Mouse (Mus musculus) liver, embryonic 13.5 days (tissue): ENCODE measurements around the gene Armcx3. TPM values are rescaled to one million over a fixed set of nuclear protein-coding genes. Genes with fewer than 3 reads are reported as not detected.
"Not testable (repeated sequence)": the region's sequence is repeated elsewhere in the genome, so short reads cannot be mapped to it uniquely, and the experiment has no call there.

Source experiments
- ATAC-seq: fragments of 200-750 bp; cut with Nextera tagmentation; 2 replicates; pipeline ENCODE4 v1.8.0; 2017; ENCODE audit warnings: low read depth, mild to moderate bottlenecking, moderate number of reproducible peaks, moderate library complexity
- DNase-seq: peaks from one replicate; pipeline ENCODE4 v3.0.0; 2022
- H3K27ac ChIP-seq: fragments of 300-500 bp; sonication (generic); 2 replicates; pipeline ENCODE4 v1.5.1; 2015; ENCODE audit warnings: moderate library complexity, mild to moderate bottlenecking, inconsistent platforms
- H3K27me3 ChIP-seq: fragments of 300-500 bp; sonication (generic); 2 replicates; pipeline ENCODE4 v1.6.1; 2015; ENCODE audit warnings: mild to moderate bottlenecking, inconsistent platforms
- H3K36me3 ChIP-seq: fragments of 300-500 bp; sonication (generic); 2 replicates; pipeline ENCODE4 v1.6.1; 2015; ENCODE audit warnings: mild to moderate bottlenecking, inconsistent platforms
- H3K4me1 ChIP-seq: fragments of 300-500 bp; sonication (generic); replicated peaks from 2 replicates; pipeline ENCODE4 v1.6.1; 2015; ENCODE audit warnings: inconsistent platforms
- H3K4me2 ChIP-seq: fragments of 300-500 bp; sonication (generic); 2 replicates; pipeline ENCODE4 v1.6.1; 2015; ENCODE audit warnings: inconsistent platforms, mild to moderate bottlenecking, moderate library complexity
- H3K4me3 ChIP-seq: fragments of 300-500 bp; sonication (generic); replicated peaks from 2 replicates; pipeline ENCODE4 v1.5.1; 2015; ENCODE audit warnings: mild to moderate bottlenecking, inconsistent platforms
- H3K9ac ChIP-seq: fragments of 300-500 bp; sonication (generic); 2 replicates; pipeline ENCODE4 v1.6.1; 2015; ENCODE audit warnings: mild to moderate bottlenecking, inconsistent platforms
- H3K9me3 ChIP-seq: fragments of 300-500 bp; sonication (generic); replicated peaks from 2 replicates; pipeline ENCODE4 v1.6.1; 2016; ENCODE audit warnings: inconsistent platforms
- WGBS: fragments of 180-500 bp; shearing (Covaris S2); methylation state at CpG from one replicate; pipeline ENCODE4 v1.1.7; 2015; ENCODE audit not compliant: insufficient replicate concordance; 5-methylcytosine and 5-hydroxymethylcytosine counted together
- microRNA-seq: library from miRNA; unstranded; fragments of <30 nt; microRNA quantifications from one replicate; pipeline ENCODE4, GENCODE M21; 2016
- polyA plus RNA-seq: library from polyadenylated mRNA; unstranded; fragments of >200 nt; fragmentation: Nextera tagmentation; extraction: Ambion mirVana; gene quantifications from 2 replicates; pipeline ENCODE4 v1.2.1, GENCODE M21; 2015

Gene Armcx3
- polyA plus RNA-seq, 1 experiment from 2014 or later = 17.1 TPM

DNA sequence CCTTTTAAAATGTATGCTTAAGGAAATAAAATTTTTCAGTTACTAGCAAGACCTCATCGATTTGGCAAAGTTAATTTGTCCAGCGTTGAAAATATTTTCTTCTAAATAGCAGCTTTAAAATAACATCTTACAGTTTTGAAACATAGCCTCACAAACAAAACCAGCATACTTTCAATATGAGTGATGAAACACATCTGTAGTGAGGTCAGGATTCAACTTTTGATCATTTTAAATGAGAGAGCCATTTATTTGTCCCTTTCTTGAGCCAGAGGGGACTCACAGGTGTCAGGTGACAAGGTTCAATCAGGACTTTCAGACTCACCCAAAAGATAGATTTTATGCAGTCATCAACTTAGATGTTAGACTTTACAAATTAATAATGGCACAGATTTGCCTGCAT lies 4.5 kb upstream of the Armcx3 start:
- Histone ChIP-seq H3K4me1 (peaks cover 9% of the 10 kb centered on the region), H3K4me2 (no peak overlapping the region), H3K36me3 (no peaks in the 10 kb centered on the region), H3K27ac (no peak overlapping the region), H3K9ac (no peak overlapping the region), H3K9me3 (no peaks in the 10 kb centered on the region), H3K27me3 (no peaks in the 10 kb centered on the region; the same call in 1 of the 2 replicates), H3K4me3 (no peak overlapping the region)
- no peak for ATAC-seq
- no peak for DNase-seq
- WGBS = 40% methylated on average over 2 of the region's 2 CpGs

DNA sequence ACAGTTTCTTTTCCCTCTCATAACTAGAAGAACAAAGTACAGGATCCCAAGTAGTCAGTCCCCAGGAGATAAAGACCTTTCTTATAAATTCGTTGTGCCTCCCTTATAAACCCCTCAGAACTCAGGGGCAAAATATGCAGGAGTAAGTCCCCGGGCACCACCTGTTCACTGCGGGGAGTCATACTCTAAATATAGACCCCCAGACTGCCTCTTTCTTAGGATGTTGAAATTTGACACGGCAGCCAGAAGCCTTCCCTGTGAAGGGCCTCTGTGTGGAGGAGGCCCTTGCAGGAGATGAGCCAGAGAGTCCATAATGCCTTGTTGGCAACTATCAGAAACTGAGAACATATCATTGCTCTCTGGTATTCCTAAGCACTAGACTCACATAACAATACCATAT lies 3.8 kb upstream of the Armcx3 start:
- no peak overlapping the region for H3K4me3 ChIP-seq
- ATAC-seq (no peak), DNase-seq (no peak)
- no peak overlapping the region for H3K4me2 ChIP-seq
- H3K27ac ChIP-seq = no peak overlapping the region
- 29% methylated on average over 4 of the region's 4 CpGs for WGBS
- H3K27me3 ChIP-seq = no peaks in the 10 kb centered on the region; the same call in 1 of the 2 replicates
- no peaks in the 10 kb centered on the region for H3K36me3 ChIP-seq
- H3K9me3 ChIP-seq = no peaks in the 10 kb centered on the region
- H3K9ac ChIP-seq = no peak overlapping the region
- peaks cover 10% of the 10 kb centered on the region for H3K4me1 ChIP-seq

DNA sequence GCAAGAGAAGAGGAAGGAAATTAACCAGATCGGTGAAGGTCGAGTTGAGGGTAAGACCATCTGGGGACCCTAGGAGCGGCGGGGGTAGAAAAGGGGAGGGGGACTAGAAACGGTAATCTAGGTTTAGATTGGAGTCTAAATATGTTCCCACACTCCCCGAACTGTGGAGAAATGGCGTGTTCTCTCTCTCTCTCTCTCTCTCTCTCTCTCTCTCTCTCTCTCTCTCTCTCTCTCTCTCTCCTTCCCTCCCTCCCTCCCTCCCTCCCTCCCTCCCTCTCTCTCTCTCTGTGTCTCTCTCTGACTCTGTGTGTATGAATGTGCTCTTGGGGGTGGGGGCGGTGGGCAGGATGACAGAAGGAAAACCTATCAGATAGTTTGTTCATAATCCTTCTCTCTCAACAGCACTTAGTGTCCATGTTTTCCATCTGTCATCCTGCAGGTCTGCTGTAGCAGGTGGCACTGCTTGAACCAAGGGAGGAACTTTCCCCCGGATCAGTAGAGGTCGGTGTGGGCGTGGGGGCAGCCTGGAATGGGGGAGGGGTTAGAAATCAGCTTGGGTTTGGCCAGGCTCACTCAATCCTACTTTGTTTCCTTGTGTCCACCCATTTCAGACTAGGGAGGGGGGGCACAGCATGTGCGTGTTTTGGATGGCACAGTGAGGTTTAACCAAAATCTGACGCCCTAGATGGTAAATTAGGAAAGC lies 1.0 kb downstream of the Armcx3 start:
- Histone ChIP-seq H3K4me2 (peak overlapping the region; percentile 75), H3K27me3 (no peaks in the 10 kb centered on the region; the same call in 1 of the 2 replicates), H3K4me3 (peak overlapping the region; percentile 68), H3K27ac (0 out of 2 replicates have a peak overlapping the region, but pooled peaks have one; percentile 29), H3K9ac (peak overlapping the region; percentile 74), H3K9me3 (no peaks in the 10 kb centered on the region), H3K4me1 (peaks cover 11% of the 10 kb centered on the region), H3K36me3 (no peaks in the 10 kb centered on the region)
- ATAC-seq (0 out of 2 replicates have a peak, but pooled peaks have one; percentile 17), DNase-seq (no peak)
- 19% methylated on average over 12 of the region's 13 CpGs for WGBS

DNA sequence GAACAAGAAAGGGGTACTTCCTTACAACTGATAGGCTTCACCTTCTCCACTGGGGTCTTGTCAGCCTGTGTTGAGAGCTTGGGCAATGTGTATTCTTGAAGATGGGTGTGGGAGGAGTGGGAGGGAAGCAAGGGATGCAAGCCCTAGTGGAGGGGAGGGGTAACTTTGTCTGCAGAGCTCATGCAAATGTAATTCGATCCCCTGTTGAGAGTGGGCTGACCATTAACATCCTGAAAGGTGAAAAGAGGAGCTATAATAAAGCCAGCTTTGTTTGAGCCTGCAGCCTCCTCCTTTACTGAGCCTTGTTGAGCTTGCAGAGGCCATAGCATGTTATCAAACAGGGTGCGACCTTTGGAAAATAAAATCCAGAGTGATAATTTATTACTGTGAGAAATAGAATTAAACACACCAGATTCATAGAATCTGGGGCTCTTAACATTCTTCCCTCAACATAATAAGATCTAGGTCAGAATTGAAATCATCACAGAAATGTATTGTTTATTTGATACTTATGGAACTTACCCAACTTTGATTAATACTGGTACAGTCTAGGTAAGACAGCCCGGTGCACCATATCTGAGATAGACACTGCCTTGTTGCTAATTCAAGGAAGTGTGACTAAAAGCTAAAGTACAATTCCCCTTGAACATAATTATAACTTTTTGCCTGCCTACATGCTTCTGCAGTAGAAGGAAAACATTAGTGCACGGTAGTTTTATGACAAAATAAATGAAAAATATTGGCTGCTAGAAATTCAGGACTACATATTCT lies 7.2 kb downstream of the Armcx3 start:
- WGBS = 55% methylated on average over 3 of the region's 4 CpGs
- not testable (repeated sequence) for H3K9me3 ChIP-seq, H3K4me3 ChIP-seq, DNase-seq, H3K4me1 ChIP-seq, H3K27ac ChIP-seq, H3K4me2 ChIP-seq, H3K27me3 ChIP-seq, H3K36me3 ChIP-seq, H3K9ac ChIP-seq, ATAC-seq

DNA sequence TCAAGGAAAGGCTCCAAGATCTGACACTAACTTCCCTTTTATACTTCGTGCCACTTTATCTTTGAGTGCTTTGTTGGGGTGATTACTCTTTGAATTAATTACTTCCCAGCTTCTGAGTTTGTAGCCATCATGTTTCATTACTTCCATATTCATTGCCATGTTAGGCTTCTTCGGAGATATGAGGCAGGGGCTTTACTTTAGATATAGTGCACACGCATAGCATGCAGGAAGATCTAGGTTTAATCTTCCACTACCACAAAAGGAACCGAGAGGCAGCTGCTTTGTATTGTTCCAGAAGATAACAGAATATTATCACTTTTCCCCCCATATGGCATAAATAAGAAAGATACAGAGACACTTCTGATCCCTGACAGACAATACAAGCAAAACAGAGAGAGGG lies 31.3 kb downstream of the Armcx3 start:
- Histone ChIP-seq H3K4me3 (no peak overlapping the region), H3K36me3 (no peaks in the 10 kb centered on the region), H3K4me1 (no peaks in the 10 kb centered on the region), H3K4me2 (no peak overlapping the region), H3K9ac (no peak overlapping the region), H3K9me3 (no peaks in the 10 kb centered on the region), H3K27ac (no peak overlapping the region), H3K27me3 (no peaks in the 10 kb centered on the region)
- 26% methylated on average over 4 of the region's 4 CpGs for WGBS
- no peak for DNase-seq
- ATAC-seq = peak; percentile 59; the same call in 1 of the 2 replicates

DNA sequence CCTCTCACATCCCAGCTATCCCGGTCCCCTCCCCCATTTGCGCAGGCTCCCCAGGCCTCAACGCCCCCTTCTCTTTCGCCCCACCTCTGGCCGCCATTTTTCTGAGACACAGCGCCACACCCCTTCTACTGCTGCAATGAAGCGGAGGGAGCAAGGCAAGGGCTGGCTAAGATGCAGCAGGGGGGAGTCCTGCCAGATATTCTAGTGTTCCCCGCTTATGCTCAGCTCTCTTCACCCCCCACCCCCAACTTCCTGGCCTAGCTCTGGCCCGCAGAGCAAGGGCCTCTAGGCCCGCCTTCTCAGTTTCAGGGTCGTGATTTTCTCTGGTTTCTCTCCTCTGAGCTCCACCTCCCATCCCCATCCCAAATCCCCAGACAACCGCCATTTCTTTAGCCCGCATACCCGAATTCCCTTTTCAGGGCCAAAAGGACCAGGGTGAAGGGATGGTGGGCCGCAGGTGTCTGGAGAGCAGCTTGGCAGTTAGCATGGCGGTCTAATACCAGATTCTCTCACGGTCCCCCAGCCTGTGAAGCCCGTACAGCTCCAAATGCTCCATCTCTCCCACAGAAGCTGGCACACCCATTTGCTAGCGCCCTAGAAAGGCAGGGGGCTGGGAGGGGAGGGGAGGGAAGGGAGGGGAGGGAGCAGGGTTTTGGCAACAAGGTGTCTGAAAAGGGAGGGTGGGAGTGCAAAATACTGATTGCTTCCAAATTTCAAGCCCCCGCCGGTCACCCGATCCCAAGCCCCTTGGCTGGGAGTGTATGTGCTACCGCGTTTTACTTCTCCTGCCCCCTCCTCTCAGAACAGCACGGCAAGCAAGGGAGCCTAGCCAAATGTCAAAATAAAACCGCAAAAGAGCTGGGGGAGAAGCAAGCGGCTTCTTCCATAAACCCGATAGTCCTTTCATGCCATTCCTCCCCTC lies 51.7 kb downstream of the Armcx3 start:
- Histone ChIP-seq H3K27me3 (no peaks in the 10 kb centered on the region), H3K27ac (no peak overlapping the region), H3K9ac (peak overlapping the region; percentile 60), H3K36me3 (no peaks in the 10 kb centered on the region), H3K4me3 (peak overlapping the region; percentile 58), H3K9me3 (no peaks in the 10 kb centered on the region), H3K4me2 (peak overlapping the region; percentile 71), H3K4me1 (0 out of 2 replicates have a peak, but pooled peaks cover 3% of the 10 kb centered on the region)
- 15% methylated on average over 28 of the region's 28 CpGs for WGBS
- peak; percentile 34 for ATAC-seq
- DNase-seq = no peak

DNA sequence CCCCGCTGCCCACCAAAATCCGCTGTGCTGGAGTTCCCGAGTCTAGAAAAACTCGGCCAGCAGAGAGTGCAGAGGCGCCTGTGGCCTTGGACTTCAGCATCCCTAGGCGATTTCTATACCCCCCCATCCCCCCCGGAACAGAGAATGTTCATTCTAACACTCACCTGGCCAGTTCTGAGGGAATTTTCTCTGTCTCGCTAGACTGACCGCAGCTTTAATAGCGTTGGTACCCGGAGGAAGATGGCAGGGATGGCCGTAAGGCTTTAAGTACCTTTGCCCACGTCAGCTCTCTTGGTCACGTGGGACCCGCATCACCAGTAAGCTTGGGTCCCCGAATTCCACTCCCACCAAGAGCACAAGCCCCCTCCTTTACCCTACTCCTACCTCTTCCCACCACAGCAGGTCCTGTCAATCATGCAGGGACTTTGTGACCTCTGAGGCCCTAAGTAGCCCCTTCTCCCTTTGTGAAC lies 52.4 kb downstream of the Armcx3 start, which contains the start of gene Armcx2:
TSS of gene Armcx2 (minus strand) at position 467 of the 470 bp plus-strand sequence.
- H3K36me3 ChIP-seq = no peaks in the 10 kb centered on the region
- H3K27me3 ChIP-seq = no peaks in the 10 kb centered on the region
- H3K27ac ChIP-seq = no peak within 1 kb of the TSS
- DNase-seq = peak; percentile 18
- peak; percentile 76 for ATAC-seq
- H3K4me2 ChIP-seq = peak within 1 kb of the TSS; percentile 71
- H3K9me3 ChIP-seq = no peaks in the 10 kb centered on the region
- 0 out of 2 replicates have a peak, but pooled peaks cover 3% of the 10 kb centered on the region for H3K4me1 ChIP-seq
- H3K4me3 ChIP-seq = peak within 1 kb of the TSS; percentile 58
- WGBS = 14% methylated on average over 16 of the region's 16 CpGs
- peak within 1 kb of the TSS; percentile 60 for H3K9ac ChIP-seq

Small RNAs within 50 kb of the gene (microRNA-seq; reads per million reads assigned to microRNA genes)
- not detected for gene Mir7093

Other genes starting within 250 kb of the Armcx3 start
- gene Timm8a1, start 214.7 kb upstream of the Armcx3 start, polyA plus RNA-seq = 134 and 146 TPM in 2 replicates
- gene Btk, start 173.0 kb upstream of the Armcx3 start, polyA plus RNA-seq = 24.9 and 31.3 TPM in 2 replicates
- gene Rpl36a, start 170.9 kb upstream of the Armcx3 start, polyA plus RNA-seq = 398 and 420 TPM in 2 replicates
- 4.5 TPM in 2 replicates for gene Gla, start 155.5 kb upstream of the Armcx3 start, polyA plus RNA-seq
- 87.1 and 108 TPM in 2 replicates for gene Hnrnph2, start 155.4 kb upstream of the Armcx3 start, polyA plus RNA-seq
- 0.35 and 0.51 TPM in 2 replicates for gene Armcx4, start 70.1 kb upstream of the Armcx3 start, polyA plus RNA-seq
- 7.5 and 8.9 TPM in 2 replicates for gene Armcx1, start 38.6 kb upstream of the Armcx3 start, polyA plus RNA-seq
- gene Armcx6, start 5.2 kb upstream of the Armcx3 start, polyA plus RNA-seq = 6.5 and 7.5 TPM in 2 replicates
- 12.0 and 13.8 TPM in 2 replicates for gene Armcx2, start 52.6 kb downstream of the Armcx3 start, polyA plus RNA-seq
- 0.33 and 0.36 TPM in 2 replicates for gene Nxf2, start 208.2 kb downstream of the Armcx3 start, polyA plus RNA-seq